Mouse (Mus musculus): ENCODE results near the gene Acan.

DNA sequence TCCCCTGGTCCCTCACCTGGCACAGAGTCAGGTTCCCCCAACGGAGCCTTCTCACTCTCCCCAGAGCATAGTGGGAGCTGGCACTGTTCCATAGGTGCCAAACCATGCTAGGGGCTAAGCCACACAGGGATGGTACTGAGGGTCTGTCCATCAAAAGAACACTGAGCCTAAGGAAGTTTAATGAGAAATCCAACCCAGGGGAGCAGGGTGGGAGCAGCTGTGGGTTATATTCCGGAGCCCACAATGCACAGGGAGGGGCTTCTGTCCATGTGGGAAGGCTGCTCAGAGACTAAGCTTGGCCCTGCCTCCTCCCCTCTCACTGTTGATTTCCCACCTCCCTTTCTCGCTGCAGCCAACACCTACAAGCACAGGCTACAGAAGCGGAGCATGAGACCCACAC is 60.6 kb downstream of the Acan start:
- no peak for TF ChIP-seq CTCF (IDR thresholded peaks at IDR 0.05; ENCODE audit: borderline replicate concordance, control insufficient read depth, extremely low read depth, insufficient read depth, low read length, poor library complexity)
- TF ChIP-seq POLR2A (IDR thresholded peaks at IDR 0.05; ENCODE audit: control insufficient read depth, extremely low read depth, insufficient read depth, low read length, poor library complexity) = no peak

Measured in thymus, adult 2 months (tissue).